Mouse (Mus musculus): ENCODE measurements around the gene Lasp1. TPM values are rescaled to one million over a fixed set of nuclear protein-coding genes. Genes with fewer than 3 reads are reported as not detected.

Gene Lasp1
- polyA plus RNA-seq, 1 experiment: 77.7 TPM

GRCm38 (mm10) chr11:97809235-97810121 lies 10.7 kb downstream of the Lasp1 start:
- no peak for TF ChIP-seq GATA1 (IDR thresholded peaks at IDR 0.05; ENCODE audit: borderline replicate concordance, low read length)
- TF ChIP-seq FLI1 (IDR thresholded peaks at IDR 0.05; ENCODE audit: low read length): no peak
- Histone ChIP-seq H3K27me3 (replicated peaks) (no peaks in the 10 kb centered on the region), H3K4me3 (replicated peaks) (no peak overlapping the region), H3K36me3 (replicated peaks; ENCODE audit: low read length) (peaks cover 98% of the 10 kb centered on the region), H3K9me3 (no peaks in the 10 kb centered on the region), H3K4me1 (peaks cover 91% of the 10 kb centered on the region)

- peaks cover 91% of the 10 kb centered on the region for H3K4me1 ChIP-seq
These were observed 11.6 kb downstream of the Lasp1 start for GRCm38 (mm10) chr11:97810356-97810755.

GRCm38 (mm10) chr11:97810970-97811369 lies 12.2 kb downstream of the Lasp1 start:
- Histone ChIP-seq H3K36me3 (replicated peaks; ENCODE audit: low read length) (peaks cover 100% of the 10 kb centered on the region), H3K4me1 (peaks cover 91% of the 10 kb centered on the region), H3K9me3 (no peaks in the 10 kb centered on the region), H3K27me3 (replicated peaks) (no peaks in the 10 kb centered on the region), H3K4me3 (replicated peaks) (no peak overlapping the region)
- TF ChIP-seq GATA1 (IDR thresholded peaks at IDR 0.05; ENCODE audit: borderline replicate concordance, low read length) (no peak), FLI1 (IDR thresholded peaks at IDR 0.05; ENCODE audit: low read length) (no peak)

More at GRCm38 (mm10) chr11:97810356-97810755, 11.6 kb downstream of the Lasp1 start:
- Histone ChIP-seq H3K27me3 (replicated peaks) (no peaks in the 10 kb centered on the region), H3K9me3 (no peaks in the 10 kb centered on the region), H3K36me3 (replicated peaks; ENCODE audit: low read length) (peaks cover 100% of the 10 kb centered on the region), H3K4me3 (replicated peaks) (no peak overlapping the region)
- TF ChIP-seq GATA1 (IDR thresholded peaks at IDR 0.05; ENCODE audit: borderline replicate concordance, low read length) (no peak), FLI1 (IDR thresholded peaks at IDR 0.05; ENCODE audit: low read length) (no peak)

GRCm38 (mm10) chr11:97811569-97812362 lies 13.0 kb downstream of the Lasp1 start:
- Histone ChIP-seq H3K27me3 (replicated peaks) (no peaks in the 10 kb centered on the region), H3K36me3 (replicated peaks; ENCODE audit: low read length) (peaks cover 100% of the 10 kb centered on the region), H3K4me3 (replicated peaks) (no peak overlapping the region), H3K4me1 (peaks cover 90% of the 10 kb centered on the region), H3K9me3 (no peaks in the 10 kb centered on the region)
- no peak for TF ChIP-seq FLI1 (IDR thresholded peaks at IDR 0.05; ENCODE audit: low read length)
- TF ChIP-seq GATA1 (IDR thresholded peaks at IDR 0.05; ENCODE audit: borderline replicate concordance, low read length): no peak

GRCm38 (mm10) chr11:97812491-97812921 lies 13.7 kb downstream of the Lasp1 start:
- H3K36me3 ChIP-seq (replicated peaks; ENCODE audit: low read length): peaks cover 100% of the 10 kb centered on the region
- H3K4me1 ChIP-seq: peaks cover 91% of the 10 kb centered on the region
- no peak overlapping the region for H3K4me3 ChIP-seq (replicated peaks)
- no peak for TF ChIP-seq FLI1 (IDR thresholded peaks at IDR 0.05; ENCODE audit: low read length)
- TF ChIP-seq GATA1 (IDR thresholded peaks at IDR 0.05; ENCODE audit: borderline replicate concordance, low read length): no peak
- no peaks in the 10 kb centered on the region for H3K9me3 ChIP-seq
- no peaks in the 10 kb centered on the region for H3K27me3 ChIP-seq (replicated peaks)

- no peaks in the 10 kb centered on the region for H3K27me3 ChIP-seq (replicated peaks)
- TF ChIP-seq FLI1 (IDR thresholded peaks at IDR 0.05; ENCODE audit: low read length) (no peak), GATA1 (IDR thresholded peaks at IDR 0.05; ENCODE audit: borderline replicate concordance, low read length) (no peak)
- no peaks in the 10 kb centered on the region for H3K9me3 ChIP-seq
- peaks cover 100% of the 10 kb centered on the region for H3K36me3 ChIP-seq (replicated peaks; ENCODE audit: low read length)
- peaks cover 91% of the 10 kb centered on the region for H3K4me1 ChIP-seq
- no peak overlapping the region for H3K4me3 ChIP-seq (replicated peaks)
These were observed 14.3 kb downstream of the Lasp1 start for GRCm38 (mm10) chr11:97813085-97813484.

GRCm38 (mm10) chr11:97813746-97814515 lies 15.1 kb downstream of the Lasp1 start:
- Histone ChIP-seq H3K4me3 (replicated peaks) (no peak overlapping the region), H3K27me3 (replicated peaks) (no peaks in the 10 kb centered on the region), H3K4me1 (peaks cover 91% of the 10 kb centered on the region), H3K9me3 (no peaks in the 10 kb centered on the region), H3K36me3 (replicated peaks; ENCODE audit: low read length) (peaks cover 100% of the 10 kb centered on the region)
- TF ChIP-seq GATA1 (IDR thresholded peaks at IDR 0.05; ENCODE audit: borderline replicate concordance, low read length) (no peak), FLI1 (IDR thresholded peaks at IDR 0.05; ENCODE audit: low read length) (no peak)

GRCm38 (mm10) chr11:97815736-97816135 lies 16.9 kb downstream of the Lasp1 start:
- Histone ChIP-seq H3K36me3 (replicated peaks; ENCODE audit: low read length) (peaks cover 99% of the 10 kb centered on the region), H3K27me3 (replicated peaks) (no peaks in the 10 kb centered on the region), H3K9me3 (no peaks in the 10 kb centered on the region), H3K4me1 (peaks cover 92% of the 10 kb centered on the region), H3K4me3 (replicated peaks) (no peak overlapping the region)
- TF ChIP-seq FLI1 (IDR thresholded peaks at IDR 0.05; ENCODE audit: low read length): no peak
- TF ChIP-seq GATA1 (IDR thresholded peaks at IDR 0.05; ENCODE audit: borderline replicate concordance, low read length): no peak

- TF ChIP-seq GATA1 (IDR thresholded peaks at IDR 0.05; ENCODE audit: borderline replicate concordance, low read length): no peak
- TF ChIP-seq FLI1 (IDR thresholded peaks at IDR 0.05; ENCODE audit: low read length): no peak
- Histone ChIP-seq H3K9me3 (no peaks in the 10 kb centered on the region), H3K36me3 (replicated peaks; ENCODE audit: low read length) (peaks cover 99% of the 10 kb centered on the region), H3K27me3 (replicated peaks) (no peaks in the 10 kb centered on the region), H3K4me3 (replicated peaks) (no peak overlapping the region), H3K4me1 (peaks cover 94% of the 10 kb centered on the region)
These were observed 17.4 kb downstream of the Lasp1 start for GRCm38 (mm10) chr11:97816176-97816575.

All from megakaryocyte, embryonic 14.5 days (primary cell).